Mouse (Mus musculus): Measurements from ENCODE around the gene Cep85l. TPM values are rescaled to one million over a fixed set of nuclear protein-coding genes. Genes with fewer than 3 reads are reported as not detected.
A peak's percentile ranks its signal among the peaks of the same experiment; 100 is the strongest.

Cep85l gene
- polyA plus RNA-seq, 1 experiment: 5.4 TPM

DNA sequence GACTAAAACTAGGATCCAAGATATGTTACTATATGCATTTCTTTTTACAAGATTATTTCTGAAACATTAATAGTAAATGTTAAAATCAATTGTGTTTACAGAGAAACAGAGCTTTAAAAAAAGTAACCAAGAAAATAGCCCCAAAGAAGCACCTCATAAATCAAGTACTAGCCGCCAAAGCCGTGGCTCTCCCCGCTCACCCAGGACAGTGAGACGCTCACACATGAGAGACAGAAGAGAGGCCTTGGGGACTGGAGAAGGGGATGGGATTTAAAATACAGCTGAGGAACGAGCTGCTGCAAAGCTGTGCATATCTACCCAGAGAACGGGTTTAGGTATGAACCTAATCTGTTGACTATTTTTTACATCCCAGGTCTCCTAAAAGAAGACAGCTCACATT lies 36.4 kb downstream of the Cep85l start:
- TF ChIP-seq CTCF (IDR thresholded peaks at IDR 0.05; ENCODE audit: control insufficient read depth, insufficient read depth, low read length) (no peak), POLR2A (IDR thresholded peaks at IDR 0.05; ENCODE audit: borderline replicate concordance, control insufficient read depth, low read depth, low read length) (no peak)
- WGBS: 79% methylated on average over 6 of the region's 6 CpGs
- H3K4me1 ChIP-seq (ENCODE audit: control insufficient read depth, insufficient read depth, low read length): no peaks in the 10 kb centered on the region
- H3K4me3 ChIP-seq (replicated peaks; ENCODE audit: control insufficient read depth, low read depth, low read length): no peak overlapping the region
- no peak overlapping the region for H3K27ac ChIP-seq (ENCODE audit: control insufficient read depth, insufficient read depth, low read depth, low read length, poor library complexity)

DNA sequence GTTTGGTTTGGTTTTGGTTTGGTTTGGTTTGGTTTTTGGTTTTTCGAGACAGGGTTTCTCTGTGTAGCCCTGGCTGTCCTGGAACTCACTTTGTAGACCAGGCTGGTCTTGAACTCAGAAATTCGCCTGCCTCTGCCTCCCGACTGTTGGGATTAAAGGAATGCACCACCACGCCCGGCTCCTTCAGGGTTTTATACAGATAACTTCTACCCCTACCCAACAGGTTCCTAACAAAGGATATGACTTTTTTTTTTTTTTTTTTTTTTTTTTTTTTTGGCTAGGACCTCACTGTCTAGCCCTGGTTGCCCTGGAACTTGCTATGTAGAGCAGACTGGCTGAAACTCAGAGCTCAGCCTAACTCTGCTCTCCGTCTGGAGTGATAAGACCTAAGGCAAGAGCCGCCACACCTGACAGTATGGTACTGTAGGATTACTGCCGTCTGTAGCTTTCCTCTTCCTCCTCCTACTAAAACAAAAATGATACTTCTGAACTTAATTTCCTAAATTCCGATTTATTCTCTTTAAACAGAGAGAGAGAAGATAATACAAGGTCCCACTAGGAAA lies 37.5 kb downstream of the Cep85l start:
- TF ChIP-seq CTCF (IDR thresholded peaks at IDR 0.05; ENCODE audit: control insufficient read depth, insufficient read depth, low read length) (no peak), POLR2A (IDR thresholded peaks at IDR 0.05; ENCODE audit: borderline replicate concordance, control insufficient read depth, low read depth, low read length) (no peak)
- H3K27ac ChIP-seq (ENCODE audit: control insufficient read depth, insufficient read depth, low read depth, low read length, poor library complexity): no peak overlapping the region
- H3K4me1 ChIP-seq (ENCODE audit: control insufficient read depth, insufficient read depth, low read length): no peaks in the 10 kb centered on the region
- 68% methylated on average over 9 of the region's 9 CpGs for WGBS
- no peak overlapping the region for H3K4me3 ChIP-seq (replicated peaks; ENCODE audit: control insufficient read depth, low read depth, low read length)

DNA sequence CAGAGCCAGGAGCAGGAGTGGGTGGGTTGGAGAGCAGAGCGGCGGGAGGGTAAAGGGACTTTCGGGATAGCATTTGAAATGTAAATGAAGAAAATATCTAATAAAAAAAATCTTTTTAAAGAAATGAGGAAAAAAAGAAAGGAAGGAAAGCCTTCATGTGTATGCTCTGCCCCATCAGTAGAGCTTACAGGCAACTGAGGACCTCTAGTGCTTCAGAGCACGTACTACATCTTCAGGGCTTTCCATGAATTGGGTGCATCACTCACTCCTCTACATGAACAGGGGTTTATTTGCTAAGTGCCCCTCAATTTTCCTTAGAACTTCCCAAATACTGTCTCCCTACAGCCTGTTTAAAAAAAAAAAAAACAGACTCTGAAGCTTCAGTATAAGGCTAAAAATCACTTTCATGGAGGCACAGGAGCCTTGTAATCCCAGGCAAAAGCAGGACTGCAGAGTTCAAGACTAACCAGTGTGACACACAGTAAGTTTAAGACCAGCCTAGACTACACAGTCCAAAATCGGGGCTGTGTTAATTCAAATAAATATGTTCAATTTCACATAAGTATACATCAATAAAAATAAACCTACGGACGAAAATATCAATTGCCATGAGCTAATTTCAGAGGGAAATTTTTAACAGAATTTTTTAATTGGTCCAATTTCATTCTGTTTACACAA lies 38.3 kb downstream of the Cep85l start:
- Histone ChIP-seq H3K4me1 (ENCODE audit: control insufficient read depth, insufficient read depth, low read length) (no peaks in the 10 kb centered on the region; the same call in 1 of the 2 replicates), H3K4me3 (replicated peaks; ENCODE audit: control insufficient read depth, low read depth, low read length) (no peak overlapping the region), H3K27ac (ENCODE audit: control insufficient read depth, insufficient read depth, low read depth, low read length, poor library complexity) (no peak overlapping the region)
- TF ChIP-seq POLR2A (IDR thresholded peaks at IDR 0.05; ENCODE audit: borderline replicate concordance, control insufficient read depth, low read depth, low read length): no peak
- TF ChIP-seq CTCF (IDR thresholded peaks at IDR 0.05; ENCODE audit: control insufficient read depth, insufficient read depth, low read length): peak; percentile 34; the same call in 1 of the 2 replicates
- WGBS: 76% methylated on average over 7 of the region's 7 CpGs

DNA sequence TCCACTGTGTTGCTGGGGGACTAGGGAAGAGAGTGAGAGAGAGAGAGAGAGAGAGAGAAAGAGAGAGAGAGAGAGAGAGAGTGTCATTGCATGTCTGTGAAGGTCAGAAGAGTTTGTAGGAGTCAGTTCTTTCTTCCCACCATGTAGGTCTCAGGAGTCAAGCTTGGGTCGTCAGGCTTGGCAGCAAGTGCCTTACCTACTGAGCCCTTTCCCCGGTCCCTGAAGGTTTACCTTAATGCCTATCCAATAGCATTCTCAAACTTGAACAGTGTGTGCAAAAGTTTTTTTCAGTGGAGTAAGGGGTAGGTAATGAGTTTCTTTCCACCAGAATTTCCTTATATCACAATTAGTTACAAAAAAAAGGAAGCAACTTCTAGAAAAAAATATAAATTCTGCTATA lies 40.7 kb downstream of the Cep85l start:
- 80% methylated on average over 2 of the region's 2 CpGs for WGBS
- Histone ChIP-seq H3K27ac (ENCODE audit: control insufficient read depth, insufficient read depth, low read depth, low read length, poor library complexity) (no peak overlapping the region), H3K4me1 (ENCODE audit: control insufficient read depth, insufficient read depth, low read length) (no peaks in the 10 kb centered on the region; the same call in 1 of the 2 replicates), H3K4me3 (replicated peaks; ENCODE audit: control insufficient read depth, low read depth, low read length) (no peak overlapping the region)
- TF ChIP-seq POLR2A (IDR thresholded peaks at IDR 0.05; ENCODE audit: borderline replicate concordance, control insufficient read depth, low read depth, low read length): no peak
- TF ChIP-seq CTCF (IDR thresholded peaks at IDR 0.05; ENCODE audit: control insufficient read depth, insufficient read depth, low read length): no peak

DNA sequence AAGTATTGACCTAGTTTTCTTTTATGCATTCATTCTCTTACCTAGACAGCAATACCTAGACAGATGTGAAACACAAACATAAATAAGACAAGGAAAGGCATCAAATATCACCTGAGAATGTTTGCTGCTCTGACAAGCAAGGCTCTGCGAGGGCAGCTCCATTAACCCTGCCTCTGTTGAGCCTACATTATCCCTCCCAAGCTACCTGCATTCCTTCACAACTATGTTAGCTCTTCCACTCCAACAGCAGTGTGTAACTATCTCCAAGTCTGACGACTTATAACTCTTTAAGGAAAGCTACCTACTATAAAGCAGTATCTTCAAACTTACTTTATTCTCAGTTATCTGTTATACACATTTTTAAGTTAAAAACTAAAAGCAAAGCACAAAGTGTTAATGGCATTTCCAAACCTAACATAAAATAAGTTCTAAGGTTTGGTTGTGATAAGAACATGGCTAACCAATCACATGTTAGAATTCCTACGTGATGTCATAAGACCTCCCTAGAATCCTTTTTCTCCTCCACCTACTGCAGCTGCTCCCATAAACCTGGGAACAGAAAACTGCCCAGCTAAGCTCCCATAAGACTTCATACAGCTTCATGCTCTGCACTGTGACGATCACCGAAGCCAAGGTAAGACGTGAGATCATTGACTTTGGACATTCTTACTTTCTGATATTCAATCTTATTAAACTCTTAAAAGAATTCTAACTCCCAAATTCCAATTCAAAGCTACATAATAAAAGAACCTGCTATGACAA lies 42.4 kb downstream of the Cep85l start, which contains the start of gene Pln:
Pln (plus strand) TSS at position 506 of the 762 bp plus-strand sequence.
- Histone ChIP-seq H3K27ac (ENCODE audit: control insufficient read depth, insufficient read depth, low read depth, low read length, poor library complexity) (no peak within 1 kb of the TSS), H3K4me1 (ENCODE audit: control insufficient read depth, insufficient read depth, low read length) (no peaks in the 10 kb centered on the region; the same call in 1 of the 2 replicates), H3K4me3 (replicated peaks; ENCODE audit: control insufficient read depth, low read depth, low read length) (no peak within 1 kb of the TSS)
- WGBS: 87% methylated on average over 6 of the region's 6 CpGs
- TF ChIP-seq CTCF (IDR thresholded peaks at IDR 0.05; ENCODE audit: control insufficient read depth, insufficient read depth, low read length) (no peak), POLR2A (IDR thresholded peaks at IDR 0.05; ENCODE audit: borderline replicate concordance, control insufficient read depth, low read depth, low read length) (no peak)

DNA sequence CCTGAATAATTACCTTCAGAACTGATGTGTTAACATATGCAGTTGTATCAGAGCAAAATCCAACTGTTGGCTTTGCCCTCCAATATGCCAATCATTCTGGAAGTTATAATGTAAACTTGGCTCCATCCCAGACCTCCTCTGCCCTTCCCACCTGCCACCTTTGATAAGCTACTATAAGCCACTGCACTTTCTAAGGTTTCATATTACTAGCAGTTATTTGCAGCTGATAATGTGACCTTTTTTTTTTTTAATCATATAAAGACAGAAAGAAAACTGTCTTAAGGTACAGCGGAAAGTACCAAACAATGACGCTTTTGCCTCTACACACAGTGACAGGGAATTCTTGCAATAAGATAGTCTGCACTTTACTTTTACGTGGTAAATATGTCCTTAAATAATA lies 43.8 kb downstream of the Cep85l start:
- TF ChIP-seq CTCF (IDR thresholded peaks at IDR 0.05; ENCODE audit: control insufficient read depth, insufficient read depth, low read length) (no peak), POLR2A (IDR thresholded peaks at IDR 0.05; ENCODE audit: borderline replicate concordance, control insufficient read depth, low read depth, low read length) (no peak)
- Histone ChIP-seq H3K4me3 (replicated peaks; ENCODE audit: control insufficient read depth, low read depth, low read length) (no peak overlapping the region), H3K4me1 (ENCODE audit: control insufficient read depth, insufficient read depth, low read length) (no peaks in the 10 kb centered on the region; the same call in 1 of the 2 replicates), H3K27ac (ENCODE audit: control insufficient read depth, insufficient read depth, low read depth, low read length, poor library complexity) (no peak overlapping the region)
- 64% methylated on average over 3 of the region's 3 CpGs for WGBS

DNA sequence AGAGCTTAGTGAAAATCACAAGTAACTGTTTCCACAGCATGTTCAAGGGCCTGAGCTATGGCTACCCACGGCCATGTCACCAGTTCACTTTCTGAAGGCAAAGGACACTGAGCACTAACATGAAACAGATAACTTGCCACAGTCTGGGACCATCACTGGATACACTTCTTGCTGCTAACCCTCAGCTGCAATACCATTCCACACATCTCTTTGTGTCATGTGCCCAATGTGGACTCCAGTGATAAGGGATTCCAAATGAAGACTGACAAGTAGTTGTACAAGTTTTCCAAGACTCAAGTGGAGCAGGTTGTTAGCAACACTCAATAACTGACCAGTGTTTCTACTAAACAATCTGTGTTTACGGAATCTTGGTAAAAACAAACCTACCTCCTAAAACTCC lies 44.5 kb downstream of the Cep85l start:
- 76% methylated on average over 2 of the region's 2 CpGs for WGBS
- no peaks in the 10 kb centered on the region; the same call in 1 of the 2 replicates for H3K4me1 ChIP-seq (ENCODE audit: control insufficient read depth, insufficient read depth, low read length)
- H3K27ac ChIP-seq (ENCODE audit: control insufficient read depth, insufficient read depth, low read depth, low read length, poor library complexity): peak overlapping the region; percentile 51; the same call in 1 of the 2 replicates
- H3K4me3 ChIP-seq (replicated peaks; ENCODE audit: control insufficient read depth, low read depth, low read length): no peak overlapping the region
- no peak for TF ChIP-seq CTCF (IDR thresholded peaks at IDR 0.05; ENCODE audit: control insufficient read depth, insufficient read depth, low read length)

DNA sequence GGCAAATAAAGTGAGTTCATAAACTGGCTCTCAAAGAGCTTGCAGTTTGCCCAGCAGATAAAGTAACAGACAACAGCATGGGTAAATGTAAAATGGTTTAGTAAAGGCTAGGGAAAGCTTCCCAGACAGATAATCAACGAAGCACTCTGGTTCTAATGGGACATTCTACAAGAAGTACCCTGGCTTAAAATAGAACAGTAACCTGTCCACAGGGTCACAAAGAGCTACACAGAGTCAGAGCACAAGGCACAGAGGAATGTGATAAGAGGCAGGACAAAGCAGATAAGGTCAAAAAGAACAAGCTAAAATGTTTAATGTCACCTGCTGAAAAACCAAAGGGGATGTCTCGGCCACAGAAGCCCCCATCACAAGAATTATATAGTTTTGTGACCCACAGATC lies 47.0 kb downstream of the Cep85l start:
- H3K27ac ChIP-seq (ENCODE audit: control insufficient read depth, insufficient read depth, low read depth, low read length, poor library complexity): no peak overlapping the region
- TF ChIP-seq POLR2A (IDR thresholded peaks at IDR 0.05; ENCODE audit: borderline replicate concordance, control insufficient read depth, low read depth, low read length) (no peak), CTCF (IDR thresholded peaks at IDR 0.05; ENCODE audit: control insufficient read depth, insufficient read depth, low read length) (no peak)
- H3K4me1 ChIP-seq (ENCODE audit: control insufficient read depth, insufficient read depth, low read length): no peaks in the 10 kb centered on the region; the same call in 1 of the 2 replicates
- 49% methylated on average over 2 of the region's 2 CpGs for WGBS
- H3K4me3 ChIP-seq (replicated peaks; ENCODE audit: control insufficient read depth, low read depth, low read length): no peak overlapping the region

All from bone marrow, adult 2 months (tissue).